Mouse (Mus musculus) ES-Bruce4 (cell line): ENCODE measurements around the gene Pirt. TPM values are rescaled to one million over a fixed set of nuclear protein-coding genes. Genes with fewer than 3 reads are reported as not detected.

Experiments used
- H3K27ac ChIP-seq: 2 replicates; pipeline ENCODE4 v1.5.1; 2012; ENCODE audit warnings: low read length, inconsistent platforms; ENCODE audit not compliant: insufficient read depth
- H3K27me3 ChIP-seq: 2 replicates; pipeline ENCODE4 v1.6.1; 2012; ENCODE audit warnings: mild to moderate bottlenecking, low read length, inconsistent platforms; ENCODE audit not compliant: control insufficient read depth, poor library complexity, insufficient read depth, severe bottlenecking
- H3K36me3 ChIP-seq: 2 replicates; pipeline ENCODE4 v1.6.1; 2012; ENCODE audit warnings: inconsistent platforms, mild to moderate bottlenecking, low read length, moderate library complexity; ENCODE audit not compliant: control insufficient read depth, poor library complexity, insufficient read depth, severe bottlenecking
- H3K4me1 ChIP-seq: one replicate; pipeline ENCODE4 v1.8.1; 2011; ENCODE audit warnings: low read length; ENCODE audit not compliant: control insufficient read depth, insufficient read depth
- H3K4me3 ChIP-seq: 2 replicates; pipeline ENCODE4 v1.5.1; 2011; ENCODE audit warnings: low read depth, mild to moderate bottlenecking, low read length
- H3K9ac ChIP-seq: 2 replicates; pipeline ENCODE4 v1.6.1; 2012; ENCODE audit warnings: low read depth, mild to moderate bottlenecking, inconsistent platforms; ENCODE audit not compliant: poor library complexity, severe bottlenecking
- H3K9me3 ChIP-seq: replicated peaks from 2 replicates; pipeline ENCODE4 v1.6.1; 2012; ENCODE audit warnings: mild to moderate bottlenecking, low read length, inconsistent platforms; ENCODE audit not compliant: control insufficient read depth, poor library complexity, insufficient read depth, severe bottlenecking
- CTCF ChIP-seq: IDR thresholded peaks from one replicate; pipeline ENCODE4 v1.8.1; 2011; ENCODE audit warnings: low read depth, low read length
- EP300 ChIP-seq: IDR thresholded peaks from 2 replicates; pipeline ENCODE4 v1.6.1; 2011; ENCODE audit warnings: low read depth, low read length; ENCODE audit not compliant: insufficient read depth
- POLR2A ChIP-seq: IDR thresholded peaks from one replicate; pipeline ENCODE4 v1.8.1; 2011; ENCODE audit warnings: low read length; ENCODE audit not compliant: insufficient read depth
- polyA plus RNA-seq: library from polyadenylated mRNA; stranded (reverse); fragments of >200 nt; gene quantifications from 2 replicates; pipeline ENCODE4 v1.2.4, GENCODE M21; 2011; ENCODE audit warnings: low read depth; ENCODE audit not compliant: missing spikeins, insufficient read depth, insufficient read length

Pirt gene
- polyA plus RNA-seq, 1 experiment = 0.33 TPM

DNA sequence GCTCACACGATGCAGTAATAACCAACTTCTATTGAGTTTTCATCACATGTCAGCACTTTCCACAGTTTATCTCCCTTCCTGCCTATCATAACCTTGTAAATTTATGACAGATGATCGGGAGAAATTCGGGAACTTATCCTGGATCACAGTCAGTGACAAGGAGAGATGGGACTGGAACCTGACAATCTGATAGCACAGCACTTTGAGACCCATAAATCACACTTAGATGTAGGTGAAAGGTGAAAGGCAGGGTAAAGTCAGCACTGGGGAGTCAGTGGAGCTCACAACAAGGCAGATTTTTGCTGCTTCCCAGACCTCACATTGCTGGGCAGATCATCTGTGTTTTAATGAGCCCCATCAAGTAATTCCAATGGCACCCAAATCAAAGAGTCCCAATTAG, 61.7 kb downstream of the Pirt start:
- no peaks in the 10 kb centered on the region for H3K4me1 ChIP-seq
- TF ChIP-seq POLR2A = no peak
- no peak for TF ChIP-seq CTCF
- TF ChIP-seq EP300 = no peak

DNA sequence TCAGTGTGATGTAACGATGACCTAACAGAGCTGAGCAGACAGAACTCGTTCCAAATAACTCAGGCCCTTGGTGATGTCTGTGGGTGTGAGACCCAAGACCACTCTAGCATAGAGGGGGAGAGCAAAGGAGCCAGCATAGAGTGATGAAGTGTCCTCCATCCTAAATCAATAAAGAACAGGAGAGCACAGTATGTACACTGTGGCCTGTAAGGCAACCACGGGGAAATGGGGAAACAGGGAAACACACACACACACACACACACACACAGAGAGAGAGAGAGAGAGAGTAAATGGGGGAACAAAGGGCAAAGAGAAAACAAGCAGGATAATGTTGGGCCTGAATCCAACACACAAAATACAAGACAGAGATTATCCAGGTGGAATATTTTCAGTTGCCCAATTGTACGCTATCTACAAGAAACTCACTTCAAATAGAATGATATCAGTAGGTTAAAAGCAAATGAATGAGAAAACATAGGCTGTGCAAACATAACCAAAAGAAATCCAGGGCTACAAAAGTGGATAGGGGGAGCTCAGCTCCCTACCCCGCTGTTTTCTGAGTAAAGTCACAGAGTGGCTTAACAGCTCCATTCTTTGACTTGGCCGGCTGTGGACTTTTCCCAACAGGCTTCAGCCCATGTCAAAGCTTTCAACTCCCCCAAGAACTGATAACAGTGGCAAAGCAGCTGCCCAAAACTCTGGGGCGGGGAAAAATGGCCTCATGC, 64.0 kb downstream of the Pirt start:
- Histone ChIP-seq H3K9me3 (no peaks in the 10 kb centered on the region), H3K9ac (no peak overlapping the region), H3K4me1 (no peaks in the 10 kb centered on the region), H3K4me3 (no peak overlapping the region), H3K27ac (no peak overlapping the region), H3K27me3 (no peaks in the 10 kb centered on the region), H3K36me3 (no peaks in the 10 kb centered on the region)
- no peak for TF ChIP-seq CTCF
- no peak for TF ChIP-seq POLR2A
- TF ChIP-seq EP300 = no peak

More for the DNA sequence above, 61.7 kb downstream of the Pirt start:
- Histone ChIP-seq H3K36me3 (no peaks in the 10 kb centered on the region), H3K9me3 (no peaks in the 10 kb centered on the region), H3K27ac (no peak overlapping the region), H3K4me3 (no peak overlapping the region), H3K27me3 (no peaks in the 10 kb centered on the region), H3K9ac (no peak overlapping the region)

Other genes with a start within 250 kb of the Pirt start
- not detected in 2 replicates for gene Tmem238l, start 44.7 kb downstream of the Pirt start, polyA plus RNA-seq
- 2.0 and 2.1 TPM in 2 replicates for gene Tmem220, start 113.2 kb downstream of the Pirt start, polyA plus RNA-seq
- gene Adprm, start 140.6 kb downstream of the Pirt start, polyA plus RNA-seq = 24.5 and 30.6 TPM in 2 replicates
- 37.7 and 44.2 TPM in 2 replicates for gene Sco1, start 140.7 kb downstream of the Pirt start, polyA plus RNA-seq
- 0.36 and 0.47 TPM in 2 replicates for gene Myh3, start 166.3 kb downstream of the Pirt start, polyA plus RNA-seq